Comparison of ENCODE assay signal across 16 mouse cellular contexts in genomic region chr14:121322641-121323040, GRCm38 (mm10). TPM values are rescaled to one million over a fixed set of nuclear protein-coding genes. Genes with fewer than 3 reads are reported as not detected.
DNase-seq lines count a peak whose midpoint lies in the region; ATAC-seq and TF ChIP-seq lines count a peak whose summit lies in the region.
"Had no signal": no experiment of that assay in that cellular context is flagged by ENCODE, and none has a peak within 500 bp of the region (broad histone marks: within the 10 kb centered on the region; RNA-seq: fewer than 3 reads in every experiment).

No protein-coding gene starts in this region.

- H3K9me3 ChIP-seq in midbrain, embryonic 11.5 days (ENCODE audit: control insufficient read depth, low read length) = no peaks in the 10 kb centered on the region
- H3K9me3 ChIP-seq: embryonic facial prominence, embryonic 15.5 days; limb, embryonic 15.5 days had no signal

- peak; percentile 92 for ATAC-seq in frontal cortex, adult (ENCODE audit: low TSS enrichment)
- no peak for ATAC-seq in midbrain, embryonic 11.5 days (ENCODE audit: low FRiP score)
- ATAC-seq: CD4-positive, CD25-positive, alpha-beta regulatory T cell, adult 4 months; forebrain, embryonic 13.5 days had no signal

- DNase-seq in layer of hippocampus, adult 11-12 months (ENCODE audit: low spot score) = peak; percentile 48
- no peak for DNase-seq in layer of hippocampus, adult 9-10 months (ENCODE audit: low spot score)
- DNase-seq in frontal cortex, postnatal 36 days (ENCODE audit: low spot score in 2 of 2) = peak; percentile 76 to 80
- DNase-seq in midbrain, embryonic 11.5 days (ENCODE audit: low spot score, missing footprints) = no peak
- no peak for DNase-seq in embryo, embryonic 9.5 days (ENCODE audit: extremely low spot score)
- DNase-seq: cerebellum, adult 18-20 months; kidney, adult 18-20 months; lung, embryonic 14.5 days had no signal

- H3K36me3 ChIP-seq in midbrain, embryonic 11.5 days (ENCODE audit: control insufficient read depth, insufficient read depth, low read length) = no peaks in the 10 kb centered on the region
- H3K36me3 ChIP-seq: embryonic facial prominence, embryonic 15.5 days; limb, embryonic 15.5 days; neural tube, embryonic 12.5 days had no signal

- no peak for TF ChIP-seq CTCF in olfactory bulb, adult 2 months (IDR thresholded peaks at IDR 0.05; ENCODE audit: insufficient read depth, low read depth, low read length)

- WGBS in olfactory bulb, adult 2 months = 48% methylated on average over 7 of the region's 7 CpGs
- WGBS in midbrain, embryonic 11.5 days = 87% methylated on average over 7 of the region's 7 CpGs

- peaks cover 44% of the 10 kb centered on the region for H3K4me1 ChIP-seq in olfactory bulb, adult 2 months (ENCODE audit: control insufficient read depth, insufficient read depth, low read length)
- H3K4me1 ChIP-seq in midbrain, embryonic 11.5 days (ENCODE audit: control insufficient read depth, insufficient read depth, low read length) = no peaks in the 10 kb centered on the region
- H3K4me1 ChIP-seq: forebrain, embryonic 13.5 days; neural tube, embryonic 12.5 days had no signal

- H3K27me3 ChIP-seq in midbrain, embryonic 11.5 days (ENCODE audit: control insufficient read depth, insufficient read depth, low read length) = no peaks in the 10 kb centered on the region
- H3K27me3 ChIP-seq: embryonic facial prominence, embryonic 15.5 days; forebrain, embryonic 13.5 days; limb, embryonic 15.5 days; neural tube, embryonic 12.5 days had no signal

- TF ChIP-seq POLR2A in olfactory bulb, adult 2 months (IDR thresholded peaks at IDR 0.05; ENCODE audit: insufficient read depth, low read depth, low read length) = no peak

- H3K4me2 ChIP-seq in midbrain, embryonic 11.5 days = no peak overlapping the region
- H3K4me2 ChIP-seq: embryonic facial prominence, embryonic 15.5 days; forebrain, embryonic 13.5 days; limb, embryonic 15.5 days; lung, embryonic 14.5 days; neural tube, embryonic 12.5 days had no signal

- no peak overlapping the region for H3K9ac ChIP-seq in midbrain, embryonic 11.5 days (ENCODE audit: low read length)
- H3K9ac ChIP-seq: embryonic facial prominence, embryonic 15.5 days; forebrain, embryonic 13.5 days; limb, embryonic 15.5 days; lung, embryonic 14.5 days; neural tube, embryonic 12.5 days had no signal

- H3K27ac ChIP-seq in olfactory bulb, adult 2 months (ENCODE audit: insufficient read depth, low read depth, low read length) = peak overlapping the region; percentile 55
- H3K27ac ChIP-seq in midbrain, embryonic 11.5 days (ENCODE audit: low read depth, low read length) = no peak overlapping the region
- H3K27ac ChIP-seq: embryonic facial prominence, embryonic 15.5 days; forebrain, embryonic 13.5 days; hindbrain, embryonic 10.5 days; neural tube, embryonic 12.5 days had no signal

- no peak overlapping the region for H3K4me3 ChIP-seq in olfactory bulb, adult 2 months (ENCODE audit: insufficient read depth, low read depth, low read length)
- H3K4me3 ChIP-seq in midbrain, embryonic 11.5 days (ENCODE audit: low read depth, low read length) = no peak overlapping the region
- H3K4me3 ChIP-seq: embryonic facial prominence, embryonic 15.5 days; forebrain, embryonic 13.5 days; hindbrain, embryonic 10.5 days; limb, embryonic 15.5 days; neural tube, embryonic 12.5 days had no signal

RNA-seq across cellular contexts. Expression of gene Stk24, which starts 57.2 kb away (rescaled TPM):
- polyA plus RNA-seq in olfactory bulb, adult 2 months (2012; ENCODE audit: insufficient read depth, insufficient read length, low replicate concordance, missing spikeins) = not detected in 2 replicates
- polyA plus RNA-seq in midbrain, embryonic 11.5 days (2014; fragmentation: Nextera tagmentation; extraction: Ambion mirVana) = 40.4 and 43.5 TPM in 2 replicates

Comparison
In these comparisons a context has a peak if more than half of its experiments do, and no peak if none do; other contexts are left out.
1. DNase-seq: peak in layer of hippocampus, adult 11-12 months (single experiment) and frontal cortex, postnatal 36 days (2 of 2); none in layer of hippocampus, adult 9-10 months (single experiment), midbrain, embryonic 11.5 days (single experiment) and embryo, embryonic 9.5 days (single experiment).
2. RNA of gene Stk24, which starts 57.2 kb away (polyA plus RNA-seq): 40.4 to 43.5 TPM in midbrain, embryonic 11.5 days; not detected in olfactory bulb, adult 2 months; every median in the first group is over 10 times any median in the second.